Mouse (Mus musculus) inflammation-experienced regulatory T-cells, adult 6 months (primary cell): ENCODE results near the gene Ttyh2. TPM values are rescaled to one million over a fixed set of nuclear protein-coding genes. Genes with fewer than 3 reads are reported as not detected.

Experiments used
- ATAC-seq: one replicate; pipeline ENCODE4 v1.8.0; 2017
- polyA plus RNA-seq, 3 experiments: library from polyadenylated mRNA; unstranded; fragments of 100-300 nt; shearing (Covaris generic); gene quantifications; one replicate each; pipeline ENCODE4 v1.2.1; 2017

The Ttyh2 gene
- polyA plus RNA-seq: 1 to 10 TPM; 2.4 to 3.6 (median 3.4) TPM

DNA sequence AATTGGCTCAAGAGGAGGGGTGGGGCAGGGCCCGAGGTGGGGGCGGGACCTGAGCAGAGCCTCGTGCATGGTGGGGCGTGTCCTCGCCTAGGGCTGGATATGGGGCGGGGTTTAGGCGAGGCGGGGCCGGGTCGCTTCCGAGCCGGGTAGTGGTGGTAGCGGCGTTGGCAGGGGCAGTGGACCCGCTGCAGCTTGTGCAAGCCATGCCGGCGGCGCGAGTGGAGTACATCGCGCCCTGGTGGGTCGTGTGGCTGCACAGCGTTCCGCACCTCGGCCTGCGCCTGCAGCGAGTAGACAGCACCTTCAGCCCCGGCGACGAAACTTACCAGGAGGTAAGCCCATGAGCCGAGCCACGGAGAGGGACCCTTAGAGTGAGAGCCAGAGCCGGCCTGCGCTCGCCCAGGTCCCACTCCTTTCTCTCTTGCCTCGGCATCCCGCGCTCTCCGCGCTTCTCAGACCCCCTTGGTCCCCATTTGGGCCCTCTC, at the start of gene Ttyh2:
Gene Ttyh2 (plus strand): TSS at position 91 of the 485 bp plus-strand sequence.
- peak; percentile 60 for ATAC-seq

DNA sequence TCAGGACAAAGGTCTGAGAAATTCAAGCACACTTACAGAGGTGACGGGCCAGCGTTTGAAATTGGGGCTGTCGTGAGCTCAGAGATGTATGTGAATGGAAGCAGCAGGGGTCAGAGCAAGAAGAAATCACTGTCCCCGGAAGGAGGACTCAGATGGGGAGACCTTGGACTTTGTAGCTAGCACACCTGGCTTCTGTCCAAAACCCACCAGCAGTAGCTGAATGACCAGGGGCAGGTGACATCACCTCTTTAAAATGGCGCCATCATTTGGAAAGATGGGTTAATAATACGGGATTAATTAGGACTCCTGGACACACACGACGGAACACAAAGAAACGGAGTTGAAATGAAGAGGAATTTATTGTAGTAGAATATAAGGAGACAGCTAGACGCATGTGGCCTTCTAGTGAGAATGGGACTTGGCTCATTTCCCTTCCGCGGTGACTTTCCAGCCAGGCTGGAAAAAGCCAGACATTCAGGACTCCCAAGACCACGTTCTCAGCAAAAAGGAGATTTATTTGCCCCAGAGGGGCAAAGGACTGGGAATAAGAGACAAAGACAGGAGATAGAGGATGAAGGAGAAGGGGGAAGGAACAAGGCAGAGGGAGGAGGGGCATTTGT, 49.0 kb upstream of the Ttyh2 start:
- ATAC-seq: no peak

DNA sequence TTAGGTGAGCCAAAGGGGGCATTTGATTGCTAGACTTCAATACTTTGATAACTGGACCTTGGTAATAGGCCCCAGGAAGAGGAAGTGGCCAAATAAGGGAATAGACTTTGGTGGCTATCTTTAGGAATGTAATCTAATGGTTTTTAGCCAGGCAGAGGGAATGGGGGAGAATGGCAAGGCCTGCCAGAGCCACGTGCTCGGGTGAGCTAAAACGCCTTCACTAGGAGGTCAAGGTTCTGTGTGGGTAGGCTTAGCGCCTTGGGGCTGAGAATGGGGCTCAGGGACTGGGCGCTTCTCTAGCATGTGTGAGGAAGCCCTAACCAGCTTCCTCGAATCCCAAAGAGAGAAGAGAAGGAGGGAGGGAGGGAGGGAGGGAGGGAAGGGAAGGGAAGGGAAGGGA, 48.2 kb upstream of the Ttyh2 start:
- ATAC-seq: no peak

DNA sequence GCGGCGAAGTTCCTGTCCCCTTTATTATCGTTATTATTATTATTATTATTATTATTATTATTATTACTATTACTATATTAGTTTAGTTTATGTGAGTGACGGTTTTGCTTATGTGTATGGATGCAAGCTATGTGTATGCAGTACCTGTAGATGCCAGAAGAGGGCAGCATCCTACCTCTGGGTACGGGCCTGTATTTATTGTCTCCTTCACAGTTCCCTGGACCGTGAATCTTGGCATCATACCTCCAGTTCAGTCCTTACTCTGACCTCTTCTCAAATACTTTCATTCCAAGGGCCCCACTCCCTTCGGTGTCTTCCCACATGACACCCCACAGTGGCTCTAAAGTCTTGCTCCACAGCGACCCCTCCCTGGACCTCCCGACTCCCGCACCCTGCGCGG, 47.2 kb upstream of the Ttyh2 start:
- no peak for ATAC-seq

DNA sequence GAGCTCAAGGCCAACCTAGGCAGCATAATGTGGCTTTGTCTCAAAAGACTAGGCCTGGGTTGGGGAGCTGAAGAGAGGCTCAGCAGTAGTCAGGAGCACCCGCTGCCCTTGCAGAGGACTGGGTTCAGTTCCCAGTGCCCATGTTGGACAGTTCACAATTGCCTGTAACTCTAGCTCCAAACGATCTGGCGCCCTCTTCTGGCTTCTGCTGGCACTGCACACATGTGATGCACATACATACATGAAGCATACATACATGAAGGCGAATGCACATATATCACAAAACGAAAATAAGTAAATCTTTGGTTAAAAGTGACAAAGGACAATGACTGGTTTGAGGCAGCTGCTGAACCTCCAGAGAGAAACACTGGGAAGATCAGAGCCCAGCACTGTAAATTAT, 45.2 kb upstream of the Ttyh2 start:
- no peak for ATAC-seq

DNA sequence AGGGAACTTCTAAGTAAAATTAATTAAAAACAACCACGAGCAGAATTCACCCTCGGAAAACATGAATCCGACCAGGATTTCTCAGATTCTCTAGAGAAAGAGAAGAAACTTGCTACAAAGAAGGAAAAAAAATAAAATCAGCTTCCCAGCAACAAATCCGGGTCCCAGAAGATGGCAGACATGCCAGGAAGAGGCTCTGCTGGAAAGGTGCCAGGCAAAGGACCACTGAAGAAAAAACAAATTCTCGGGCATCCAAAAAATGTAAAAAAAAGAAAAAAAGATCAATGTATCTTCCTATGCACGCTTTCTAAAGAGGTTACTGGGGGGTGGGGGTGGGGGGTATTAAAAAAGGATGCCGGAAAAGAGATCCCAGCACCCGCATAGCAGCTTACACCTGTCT, 43.0 kb upstream of the Ttyh2 start:
- ATAC-seq: no peak

DNA sequence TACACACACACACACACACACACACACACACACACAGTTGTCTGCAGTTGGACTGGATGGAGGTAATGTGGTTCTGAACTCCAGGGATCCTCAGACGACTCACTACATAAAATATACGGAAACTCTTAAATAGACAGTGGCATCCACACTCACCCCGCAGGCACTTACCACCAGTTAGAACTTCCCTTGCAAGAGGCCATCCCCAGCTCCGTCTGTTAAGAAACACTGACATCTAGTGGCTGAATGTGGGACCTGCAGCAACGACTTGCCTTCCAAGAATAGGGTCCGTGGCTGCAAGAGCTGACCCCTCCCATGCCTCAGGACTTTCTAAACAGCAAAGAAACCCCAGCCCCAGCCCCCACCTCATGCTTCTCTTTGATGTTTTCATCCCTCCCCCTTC, 38.9 kb upstream of the Ttyh2 start:
- ATAC-seq: peak; percentile 32

DNA sequence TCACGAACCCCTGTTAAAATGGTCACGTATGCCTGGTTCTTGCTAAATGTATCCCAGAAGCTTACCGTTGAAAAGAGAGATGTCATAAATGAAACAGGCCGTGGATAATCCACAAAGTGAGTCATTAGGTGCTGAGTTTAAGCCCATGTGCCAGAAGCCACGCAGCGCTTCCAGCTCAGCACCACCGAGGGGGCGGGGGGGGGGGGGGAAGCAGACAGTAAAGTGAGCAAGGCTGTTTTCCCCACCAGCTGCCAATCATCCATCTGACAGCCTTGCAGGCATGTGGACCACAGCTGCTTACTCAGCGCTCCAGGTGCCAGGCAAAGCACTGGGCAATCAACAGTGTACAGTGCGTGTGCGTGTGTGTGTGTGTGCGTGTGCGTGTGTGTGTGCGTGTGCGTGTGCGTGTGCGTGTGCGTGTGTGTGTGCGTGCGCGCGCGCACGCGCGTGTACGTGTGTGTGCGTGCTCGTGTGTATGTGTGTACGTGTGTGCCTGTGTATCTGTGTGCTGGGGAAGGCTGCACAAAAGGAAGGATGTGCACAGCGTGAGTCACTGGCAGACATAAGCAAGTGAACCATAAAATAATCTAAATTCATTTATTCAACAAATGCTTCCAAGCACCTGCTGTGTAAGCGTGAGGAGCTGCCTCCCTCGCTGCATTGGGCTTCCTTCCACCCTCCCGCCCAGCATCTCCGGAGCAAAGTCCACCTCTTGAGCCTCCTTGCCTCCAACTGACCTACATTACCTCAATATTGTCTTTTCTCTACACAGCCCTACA, 38.3 kb upstream of the Ttyh2 start:
- ATAC-seq: no peak

DNA sequence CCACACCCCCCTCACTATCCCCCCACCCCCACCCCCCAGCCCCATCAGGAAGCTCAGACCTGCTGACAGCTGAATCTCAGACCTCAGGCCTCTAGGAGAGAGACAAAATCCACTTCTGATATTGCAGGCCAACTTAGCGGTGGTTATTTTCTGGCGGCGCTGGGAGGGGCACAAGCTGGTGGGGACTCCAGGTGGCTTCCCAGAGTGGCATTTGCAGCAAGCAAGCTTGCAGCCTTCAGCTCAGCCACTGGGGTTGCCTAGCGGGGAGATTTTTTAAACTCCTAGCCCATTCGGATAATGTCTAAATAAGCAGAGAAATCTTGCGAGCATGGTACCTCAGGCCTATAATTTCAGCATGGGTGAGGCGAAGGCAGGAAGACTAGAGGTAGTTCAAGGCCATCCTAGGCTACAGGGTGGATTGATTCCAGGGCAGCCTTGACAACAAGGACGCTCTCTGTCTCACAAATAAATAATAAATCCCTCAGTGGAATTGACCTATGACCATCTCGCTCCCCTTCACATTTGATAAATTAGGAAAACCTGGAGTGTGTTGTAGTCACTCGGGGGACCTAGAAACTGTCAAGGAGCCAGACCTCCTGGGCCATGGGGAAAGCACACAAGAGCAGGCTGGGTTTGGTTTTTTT, 36.5 kb upstream of the Ttyh2 start:
- no peak for ATAC-seq

DNA sequence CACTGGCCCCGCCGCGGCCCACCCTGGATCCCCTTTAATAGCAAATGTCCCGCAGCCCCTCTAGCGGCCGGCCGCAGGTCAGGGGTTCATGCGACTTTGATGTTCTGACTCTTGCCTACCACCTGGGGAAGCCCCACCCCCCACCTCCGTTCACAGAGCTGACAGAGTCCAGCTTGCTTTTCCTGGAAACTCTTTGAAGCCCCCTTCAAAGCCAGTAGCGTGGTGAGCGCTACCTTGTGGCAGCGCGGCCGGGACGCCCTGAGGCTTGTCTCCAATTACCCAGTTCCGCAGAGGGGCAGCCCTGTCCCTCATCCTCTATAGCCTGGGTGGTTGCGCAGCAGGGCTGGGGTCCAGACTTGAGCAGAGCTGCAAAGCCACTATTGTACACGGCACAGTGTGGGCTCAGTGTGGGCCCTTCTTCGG, 35.5 kb upstream of the Ttyh2 start:
- no peak for ATAC-seq

DNA sequence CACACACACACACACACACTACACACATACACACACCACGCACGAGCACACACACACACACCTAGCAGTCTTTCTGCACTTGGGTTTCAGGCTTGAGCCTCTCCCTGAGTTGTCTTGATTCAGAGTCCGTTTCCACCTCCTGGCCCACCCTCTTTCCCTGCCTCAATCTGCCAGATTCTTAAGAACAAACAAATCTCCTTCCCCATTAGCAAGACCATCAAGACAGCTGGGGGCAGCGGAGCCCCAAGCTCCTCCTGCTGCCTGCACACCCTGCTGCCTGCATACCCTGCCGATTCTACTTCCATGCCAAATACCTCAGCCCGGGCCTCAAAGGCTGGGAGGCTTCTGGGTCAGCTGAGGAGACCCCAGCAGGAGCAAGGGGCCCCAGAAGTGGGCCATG, 34.6 kb upstream of the Ttyh2 start:
- ATAC-seq: no peak

DNA sequence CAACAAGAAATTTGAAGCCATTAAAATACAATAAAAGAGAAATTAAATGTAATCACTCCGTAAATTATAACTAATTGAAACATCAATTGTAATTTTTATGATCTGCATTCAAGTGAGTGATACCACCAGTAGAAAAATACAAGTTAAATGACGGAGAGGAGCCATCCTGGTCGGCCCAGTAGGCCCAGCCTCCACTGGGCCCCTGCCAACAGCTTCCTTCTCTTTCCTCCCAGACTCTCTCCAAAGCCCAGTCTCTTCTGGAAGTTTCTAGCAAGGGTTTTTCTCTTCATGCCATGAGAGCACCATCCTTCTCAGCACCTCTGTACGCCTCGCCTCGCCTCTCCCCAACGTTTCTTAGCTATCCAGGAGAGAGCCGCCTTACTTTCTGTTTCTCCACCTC, 34.1 kb upstream of the Ttyh2 start:
- no peak for ATAC-seq

DNA sequence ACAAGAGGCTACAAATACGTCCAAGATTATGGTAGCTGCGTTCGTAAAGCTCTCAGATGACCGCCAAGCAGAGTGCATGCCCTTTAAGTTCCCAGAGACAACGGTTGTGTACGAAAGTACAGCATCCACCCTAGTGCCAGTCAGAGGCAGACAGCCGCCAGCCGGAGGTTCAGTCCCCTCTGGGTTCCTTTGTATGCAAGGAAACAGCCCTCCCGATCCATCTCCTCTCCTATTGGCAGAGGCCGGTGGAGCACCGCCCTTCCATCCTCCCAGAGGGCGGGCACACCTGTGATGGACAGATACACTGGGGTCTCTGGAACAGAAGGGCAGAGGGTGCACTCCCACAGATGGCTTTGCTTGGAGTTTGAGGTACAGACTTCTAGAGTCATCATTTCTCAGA, 33.0 kb upstream of the Ttyh2 start:
- ATAC-seq: no peak

DNA sequence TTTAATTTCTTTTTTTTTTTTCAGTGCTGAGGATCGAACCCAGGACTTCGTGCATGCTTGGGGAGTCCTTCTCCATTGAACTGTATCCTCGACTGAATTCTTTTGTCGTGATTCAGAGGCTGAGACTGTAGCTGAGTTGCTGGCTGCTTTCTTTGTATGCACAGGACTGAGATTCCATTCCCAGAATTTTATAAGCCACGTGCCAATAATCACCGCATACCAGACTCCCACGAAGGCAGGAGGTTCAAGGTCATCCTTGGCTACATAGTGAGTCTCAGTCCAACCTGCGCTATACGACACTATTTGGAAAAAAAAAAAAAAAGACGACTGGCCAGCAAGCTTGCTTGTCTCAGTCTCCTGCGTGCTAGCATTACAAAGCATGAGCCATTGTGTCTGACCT, 32.3 kb upstream of the Ttyh2 start:
- no peak for ATAC-seq

DNA sequence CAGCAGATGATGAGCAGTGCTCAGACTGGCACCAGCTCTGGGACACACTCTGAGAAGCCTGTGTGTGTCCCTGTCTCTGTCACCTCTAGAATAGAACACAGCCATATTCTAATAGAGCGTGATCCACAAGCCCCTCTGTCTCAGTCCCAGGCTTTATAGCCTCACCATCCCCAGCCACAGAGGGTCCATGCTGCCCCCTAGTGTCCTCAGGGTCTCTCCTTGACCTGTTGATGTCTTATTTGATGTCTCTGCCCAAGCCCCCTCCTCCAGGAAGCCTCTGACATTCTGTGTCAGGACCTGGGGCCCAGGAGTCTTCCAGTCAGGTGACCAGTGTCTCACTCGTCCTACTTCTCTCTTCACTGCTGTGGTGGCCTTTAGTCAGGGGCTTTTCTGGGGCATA, 31.1 kb upstream of the Ttyh2 start:
- no peak for ATAC-seq

DNA sequence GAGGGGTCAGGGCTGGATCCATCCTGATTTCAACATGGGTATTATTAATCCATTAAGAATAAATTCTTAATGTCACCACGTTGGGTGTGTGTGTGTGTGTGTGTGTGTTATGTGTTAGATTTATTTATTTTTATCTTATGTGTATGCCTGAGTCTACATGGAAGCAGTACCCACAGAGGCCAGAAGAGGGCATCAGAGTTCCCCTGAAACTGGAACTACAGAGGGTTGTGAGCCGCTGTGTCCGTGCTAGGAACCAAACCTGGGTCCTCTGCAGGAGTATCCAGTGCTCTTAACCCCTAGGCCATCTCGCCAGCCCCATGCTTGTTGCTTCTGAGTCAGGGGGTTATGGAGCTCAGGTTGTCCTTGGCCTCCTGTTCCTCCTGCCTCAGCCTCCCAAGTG, 25.7 kb upstream of the Ttyh2 start:
- ATAC-seq: no peak

DNA sequence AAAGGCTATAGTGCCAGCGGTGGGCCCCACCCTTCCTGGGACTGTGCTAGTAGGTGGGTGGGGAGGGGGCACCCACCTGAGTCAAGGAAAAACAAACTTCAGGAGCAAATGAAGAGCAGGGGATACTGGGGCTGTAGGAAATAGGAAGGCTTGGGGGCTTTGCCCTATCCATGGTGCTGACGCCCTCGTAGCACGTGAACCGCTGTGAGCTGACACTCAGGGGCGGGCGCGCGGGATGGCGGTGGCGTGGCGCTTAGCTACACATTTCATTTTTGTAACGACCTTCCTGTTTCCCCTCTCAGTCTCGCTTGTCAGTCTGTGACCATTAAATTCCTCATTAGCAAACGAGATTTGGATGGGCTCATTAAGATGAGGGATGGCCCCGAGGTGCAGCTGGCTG, 22.7 kb upstream of the Ttyh2 start:
- no peak for ATAC-seq

DNA sequence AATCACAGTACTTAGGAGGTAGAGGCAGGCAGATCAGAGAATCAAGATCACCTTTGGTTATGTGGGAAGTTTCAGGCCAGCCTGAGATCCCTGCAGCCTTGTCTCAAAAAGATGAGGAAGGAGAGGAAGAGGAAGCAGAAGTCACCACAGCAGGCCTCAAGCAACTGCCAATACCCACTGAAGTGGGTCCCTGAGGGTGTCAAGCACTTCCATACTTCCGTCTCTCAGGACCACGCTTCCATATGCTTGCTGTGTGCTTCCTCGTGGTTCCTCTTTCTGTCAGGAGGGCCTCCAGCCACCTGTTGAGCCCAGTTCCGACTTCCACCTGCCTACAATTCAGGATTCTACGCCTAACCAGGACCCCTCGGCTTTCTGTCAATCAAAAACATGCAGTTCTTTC, 21.6 kb upstream of the Ttyh2 start:
- no peak for ATAC-seq

DNA sequence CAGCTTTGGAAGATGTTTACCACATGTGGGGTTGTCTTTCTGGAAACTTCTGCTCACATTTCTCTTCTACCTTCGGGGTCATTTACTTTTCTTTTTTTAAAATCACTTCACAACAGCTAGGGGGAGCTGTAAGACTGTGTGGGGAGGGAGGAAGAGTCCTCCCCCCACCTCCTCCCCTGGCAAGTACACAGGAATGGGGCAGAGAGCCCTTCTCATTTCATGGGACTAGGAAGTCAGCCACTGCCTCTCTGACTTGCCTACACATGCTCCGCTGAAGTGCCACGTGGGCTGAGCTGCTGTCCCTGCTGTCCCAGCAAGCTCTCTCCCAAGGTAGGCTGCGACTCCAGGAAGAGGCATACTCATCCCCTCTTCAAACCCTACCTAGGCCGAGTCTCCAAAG, 20.7 kb upstream of the Ttyh2 start:
- ATAC-seq: no peak

DNA sequence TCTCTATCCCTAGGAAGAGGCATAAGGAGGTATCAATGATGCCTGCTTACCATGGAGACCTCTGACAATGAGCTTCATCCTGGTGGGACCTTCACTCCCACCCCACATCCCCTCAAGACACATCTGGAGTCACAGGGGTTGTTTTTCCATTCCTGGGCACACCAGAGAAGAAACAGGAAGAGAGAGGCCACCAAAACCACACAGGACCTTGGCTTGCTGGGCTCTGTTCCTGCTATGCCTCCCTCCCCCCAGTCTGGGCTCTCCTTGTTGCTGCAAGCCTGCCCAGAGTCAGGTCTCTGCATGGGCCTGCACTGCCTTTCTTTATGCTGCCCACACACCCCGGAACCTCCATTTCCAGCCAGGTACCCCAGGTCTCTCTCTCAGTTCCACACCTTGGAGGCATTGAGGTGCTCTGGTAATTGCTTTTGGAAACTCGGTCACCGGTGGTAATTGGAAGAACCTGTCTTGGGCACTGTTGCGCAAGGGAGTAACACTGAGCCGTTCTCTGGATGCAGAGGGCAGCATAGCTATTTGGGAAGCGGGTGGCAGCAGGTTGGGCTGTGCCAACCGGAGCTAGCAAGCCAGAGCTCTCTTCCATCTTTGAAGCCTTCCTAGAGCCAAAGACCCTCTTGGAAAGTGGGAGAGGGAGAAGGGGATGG, 19.8 kb upstream of the Ttyh2 start:
- ATAC-seq: no peak

DNA sequence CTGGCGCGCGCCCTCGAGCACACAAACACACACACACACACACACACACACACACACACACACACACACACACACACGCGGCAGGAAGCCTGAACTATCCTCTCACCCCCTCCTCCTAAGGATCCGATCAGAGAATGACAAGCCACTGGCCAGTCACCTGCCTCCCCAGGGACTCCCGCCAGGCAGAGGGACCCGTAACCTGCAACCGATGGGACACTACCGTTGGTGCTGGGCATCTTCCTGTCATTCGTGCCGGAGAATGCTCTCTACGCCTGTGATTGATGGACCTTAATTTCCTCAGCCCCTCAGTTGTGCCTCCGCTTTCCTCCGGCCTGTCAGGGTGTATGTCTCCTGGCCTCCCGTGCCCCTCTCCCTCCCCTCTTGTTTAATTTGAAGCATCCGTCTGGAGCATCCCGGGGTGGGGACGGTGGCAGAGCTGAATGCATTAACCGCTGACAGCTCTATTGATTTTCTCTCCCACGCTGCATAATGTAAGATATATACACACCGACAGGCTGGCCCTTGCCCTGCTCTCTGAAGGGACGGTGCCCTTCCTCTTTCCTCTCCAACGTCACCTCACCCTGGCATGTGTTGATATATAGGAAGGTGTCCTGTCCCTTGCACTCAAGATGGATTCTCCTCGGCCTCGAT, 18.1 kb upstream of the Ttyh2 start:
- no peak for ATAC-seq

DNA sequence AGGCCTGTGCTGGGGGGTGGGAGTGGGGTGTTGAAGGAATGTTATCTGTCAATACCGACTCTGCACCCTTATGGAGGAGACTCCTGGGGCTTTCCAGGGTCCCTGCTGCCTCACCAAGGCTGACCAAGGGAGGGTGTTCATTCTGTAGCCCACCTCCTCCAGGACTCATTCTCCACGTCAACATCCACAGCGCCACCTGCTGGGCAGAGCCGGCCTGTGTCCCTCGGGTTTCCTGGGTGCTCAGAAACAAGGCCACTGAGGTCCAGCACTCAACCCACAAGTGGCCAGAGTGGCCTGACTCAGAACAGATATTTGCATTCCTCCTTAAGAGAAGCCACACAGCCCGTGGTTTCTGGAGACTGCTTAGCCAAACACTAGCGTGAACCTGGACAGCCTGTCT, 17.5 kb upstream of the Ttyh2 start:
- no peak for ATAC-seq

DNA sequence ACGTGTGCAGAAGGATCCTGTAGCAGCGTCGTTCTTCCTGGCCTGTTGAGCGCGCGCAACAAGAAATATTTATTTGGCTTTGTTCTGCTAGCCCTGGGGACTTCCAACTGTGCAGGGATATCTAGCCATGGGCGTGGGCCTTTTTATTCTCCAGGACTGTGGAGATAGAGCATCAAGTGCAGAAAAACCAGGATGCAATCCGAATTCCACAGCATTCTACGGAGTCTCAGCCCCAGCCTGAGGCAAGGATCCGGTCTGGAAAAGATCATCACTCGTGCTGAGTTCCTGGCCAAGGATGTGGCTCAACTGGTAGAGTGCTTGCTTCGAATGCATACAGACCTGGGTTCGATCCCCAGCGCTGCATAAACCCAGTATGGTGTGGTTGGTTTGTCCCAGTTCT, 13.1 kb upstream of the Ttyh2 start:
- no peak for ATAC-seq
